Mouse (Mus musculus) central nervous system, embryonic 11.5 days (tissue): Measurements from ENCODE around the gene Olfr1189. TPM values are rescaled to one million over a fixed set of nuclear protein-coding genes. Genes with fewer than 3 reads are reported as not detected.

Experiments
- polyA plus RNA-seq: library from polyadenylated mRNA; depleted of rRNA; stranded (reverse); fragments of >200 nt; gene quantifications from 2 replicates; pipeline ENCODE4 v1.2.3, GENCODE M21; 2012; rRNA removed

Gene Olfr1189
- not detected in 2 replicates for polyA plus RNA-seq

GRCm38 (mm10) chr2:88586154-88586553 is at the start of gene Olfr1189:
TSS of gene Olfr1189 (plus strand) at chr2:88586454.

GRCm38 (mm10) chr2:88556635-88557034 is 29.6 kb upstream of the Olfr1189 start, which contains the start of gene Olfr1188:
TSS of gene Olfr1188 (plus strand) at chr2:88556935.

GRCm38 (mm10) chr2:88640242-88640641 is 54.0 kb downstream of the Olfr1189 start, which contains the start of gene Olfr1191-ps1:
TSS of gene Olfr1191-ps1 (plus strand) at chr2:88640542.

Other genes with a start within 250 kb of the Olfr1189 start
- gene Olfr1176, start 249.7 kb upstream of the Olfr1189 start, polyA plus RNA-seq, result not detected in 2 replicates
- not detected in 2 replicates for gene Olfr1177-ps, start 240.0 kb upstream of the Olfr1189 start, polyA plus RNA-seq
- gene Olfr1178, start 199.4 kb upstream of the Olfr1189 start, polyA plus RNA-seq, result not detected in 2 replicates
- not detected in 2 replicates for gene Olfr1179, start 180.0 kb upstream of the Olfr1189 start, polyA plus RNA-seq
- gene Olfr1180, start 167.3 kb upstream of the Olfr1189 start, polyA plus RNA-seq, result not detected in 2 replicates
- not detected in 2 replicates for gene Olfr1181, start 160.3 kb upstream of the Olfr1189 start, polyA plus RNA-seq
- not detected in 2 replicates for gene Gm13757, start 137.3 kb upstream of the Olfr1189 start, polyA plus RNA-seq
- not detected in 2 replicates for gene Olfr1183, start 131.6 kb upstream of the Olfr1189 start, polyA plus RNA-seq
- gene Olfr1184, start 102.9 kb upstream of the Olfr1189 start, polyA plus RNA-seq, result not detected in 2 replicates
- not detected in 2 replicates for gene Olfr1185-ps1, start 93.1 kb upstream of the Olfr1189 start, polyA plus RNA-seq
- not detected in 2 replicates for gene Olfr1186, start 67.9 kb upstream of the Olfr1189 start, polyA plus RNA-seq
- not detected in 2 replicates for gene Olfr1188, start 29.5 kb upstream of the Olfr1189 start, polyA plus RNA-seq
- not detected in 2 replicates for gene Olfr1191-ps1, start 54.1 kb downstream of the Olfr1189 start, polyA plus RNA-seq
- gene Olfr1192-ps1, start 62.1 kb downstream of the Olfr1189 start, polyA plus RNA-seq, result not detected in 2 replicates
- not detected in 2 replicates for gene Olfr1193, start 89.2 kb downstream of the Olfr1189 start, polyA plus RNA-seq
- gene Olfr1195, start 102.7 kb downstream of the Olfr1189 start, polyA plus RNA-seq, result not detected in 2 replicates
- not detected in 2 replicates for gene Olfr1196, start 118.1 kb downstream of the Olfr1189 start, polyA plus RNA-seq
- not detected in 2 replicates for gene Olfr1197, start 145.9 kb downstream of the Olfr1189 start, polyA plus RNA-seq
- not detected in 2 replicates for gene Olfr1198, start 164.9 kb downstream of the Olfr1189 start, polyA plus RNA-seq
- gene Olfr1199, start 174.0 kb downstream of the Olfr1189 start, polyA plus RNA-seq, result not detected in 2 replicates
- not detected in 2 replicates for gene Olfr1200, start 184.0 kb downstream of the Olfr1189 start, polyA plus RNA-seq
- gene Olfr1201, start 206.6 kb downstream of the Olfr1189 start, polyA plus RNA-seq, result not detected in 2 replicates
- not detected in 2 replicates for gene Olfr1202, start 228.0 kb downstream of the Olfr1189 start, polyA plus RNA-seq
- not detected in 2 replicates for gene Olfr1205, start 243.3 kb downstream of the Olfr1189 start, polyA plus RNA-seq